Mouse (Mus musculus): ENCODE measurements at regions not wholly inside any gene's neighbourhood (a gene's known extent, or its start where the extent isn't known, plus 50 kb on each side); places are given as distances from the start of the nearest gene placed in this dataset.
A peak's percentile ranks its signal among the peaks of the same experiment; 100 is the strongest.
"Not testable (repeated sequence)": the region's sequence is repeated elsewhere in the genome, so short reads cannot be mapped to it uniquely, and the experiment has no call there.

DNA sequence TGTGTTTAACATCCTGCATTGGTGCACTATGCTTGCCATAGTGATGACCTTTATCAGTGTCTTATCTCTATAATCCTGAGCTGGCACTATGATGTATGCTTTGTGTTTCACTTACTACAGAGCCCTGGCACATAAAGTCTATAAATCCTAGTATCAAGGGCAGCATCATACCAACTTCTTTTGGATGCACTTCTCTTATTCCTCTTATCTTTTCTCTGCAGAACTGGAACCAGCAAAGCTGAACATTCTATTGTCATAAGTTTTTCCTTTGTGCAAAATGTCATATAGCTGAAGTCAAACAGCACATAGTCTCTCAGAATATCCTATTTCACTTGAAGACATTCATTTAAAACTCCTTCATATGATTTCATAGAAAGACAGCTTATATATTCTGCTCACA lies 563.3 kb upstream of the Foxg1 start:
- DNase-seq (ENCODE audit: low read depth, low spot score) = no peak

- DNase-seq (ENCODE audit: low read depth, low spot score) = no peak
These were observed 562.3 kb upstream of the Foxg1 start for GRCm38 (mm10) chr12:48820206-48820605.

DNA sequence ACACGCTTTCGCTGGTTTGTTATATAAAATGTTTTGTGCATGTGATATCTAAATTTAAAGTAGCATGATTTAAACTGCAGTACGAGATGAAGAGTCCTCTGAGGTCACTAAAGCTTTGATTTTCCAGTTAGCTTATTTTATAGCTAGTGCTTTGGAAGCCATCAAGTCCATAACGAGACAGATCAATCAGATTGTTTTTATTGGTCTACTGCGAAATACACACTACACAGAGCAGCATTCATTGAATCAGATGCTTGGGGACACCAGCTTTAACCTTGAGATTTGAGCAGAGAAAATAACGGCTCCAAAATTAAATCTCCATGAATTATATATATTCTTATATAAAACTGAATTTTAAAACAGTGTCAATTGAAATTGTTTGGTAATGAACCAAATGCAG lies 556.2 kb upstream of the Foxg1 start:
- no peak for DNase-seq (ENCODE audit: low read depth, low spot score)

GRCm38 (mm10) chr12:48853356-48853755 lies 529.1 kb upstream of the Foxg1 start:
- DNase-seq (ENCODE audit: low read depth, low spot score) = not testable (repeated sequence)

GRCm38 (mm10) chr12:48854016-48854415 lies 528.4 kb upstream of the Foxg1 start:
- no peak for DNase-seq (ENCODE audit: low read depth, low spot score)

GRCm38 (mm10) chr12:48878244-48879031 lies 504.0 kb upstream of the Foxg1 start:
- peak; percentile 11 for DNase-seq (ENCODE audit: low read depth, low spot score)

All from mesoderm, embryonic 11.5 days (tissue).